ENCODE assay signal across 8 mouse cellular contexts in genomic region chr11:59209003-59209441, GRCm38 (mm10). TPM values are rescaled to one million over a fixed set of nuclear protein-coding genes. Genes with fewer than 3 reads are reported as not detected.
DNase-seq lines count a peak whose midpoint lies in the region; ATAC-seq and TF ChIP-seq lines count a peak whose summit lies in the region.

No protein-coding gene starts in this region.

- peak; percentile 84 for TF ChIP-seq CTCF in kidney, adult 2 months (conservative IDR thresholded peaks at IDR 0.05; ENCODE audit: insufficient read depth, insufficient read length, low read depth, low read length)

- H3K4me1 ChIP-seq in kidney, adult 2 months (ENCODE audit: control insufficient read depth, insufficient read depth, low read length), result peaks cover 8% of the 10 kb centered on the region; the same call in 1 of the 2 replicates
- H3K4me1 ChIP-seq in liver, embryonic 13.5 days (replicated peaks), result peaks cover 55% of the 10 kb centered on the region

- ATAC-seq in liver, embryonic 13.5 days (ENCODE audit: low read depth), result peak; percentile 70

- no peak overlapping the region for H3K27ac ChIP-seq in kidney, adult 2 months (ENCODE audit: insufficient read depth, low read depth, low read length)
- peak overlapping the region; percentile 95 for H3K27ac ChIP-seq in liver, embryonic 13.5 days

- H3K27me3 ChIP-seq in kidney, adult 2 months (replicated peaks; ENCODE audit: control insufficient read depth, insufficient read depth, low read length), result no peaks in the 10 kb centered on the region
- no peaks in the 10 kb centered on the region for H3K27me3 ChIP-seq in liver, embryonic 13.5 days

- H3K9me3 ChIP-seq in liver, embryonic 13.5 days (replicated peaks), result no peaks in the 10 kb centered on the region

- peak overlapping the region; percentile 61 for H3K4me3 ChIP-seq in kidney, adult 2 months (ENCODE audit: insufficient read depth, low read depth, low read length)
- H3K4me3 ChIP-seq in liver, embryonic 13.5 days (replicated peaks), result peak overlapping the region; percentile 94

- peak overlapping the region; percentile 95 for H3K4me2 ChIP-seq in liver, embryonic 13.5 days

- peak overlapping the region; percentile 94 for H3K9ac ChIP-seq in liver, embryonic 13.5 days

- DNase-seq in 3134 (ENCODE audit: extremely low read depth, insufficient read length, low spot score), result peak; percentile 60
- DNase-seq in adrenal gland, adult (ENCODE audit: inconsistent age in 2 of 2, low spot score in 1 of 2), result peak; percentile 86 to 95
- DNase-seq in embryo, embryonic 10.5 days (ENCODE audit: low spot score), result peak; percentile 81
- DNase-seq in heart, adult 18-20 months, result peak; percentile 70 to 75
- DNase-seq in kidney, adult 2 months, result peak; percentile 82
- peak; percentile 71 for DNase-seq in liver, embryonic 13.5 days
- peak; percentile 64 for DNase-seq in naive thymus-derived CD4-positive, alpha-beta T cell, adult 2 months (ENCODE audit: low read depth)
- peak; percentile 84 for DNase-seq in testis, postnatal 10 days (ENCODE audit: low spot score)

- WGBS in kidney, adult 2 months, result 2% methylated on average over 18 of the region's 18 CpGs
- WGBS in liver, embryonic 13.5 days (ENCODE audit: insufficient replicate concordance), result 10% methylated on average over 18 of the region's 18 CpGs

- 0 out of 2 replicates have a peak, but pooled peaks cover 2% of the 10 kb centered on the region for H3K36me3 ChIP-seq in kidney, adult 2 months (ENCODE audit: control insufficient read depth, insufficient read depth, low read length)
- peaks cover 79% of the 10 kb centered on the region for H3K36me3 ChIP-seq in liver, embryonic 13.5 days

- no peak for TF ChIP-seq POLR2A in kidney, adult 2 months (IDR thresholded peaks at IDR 0.05; ENCODE audit: low read depth, low read length)

RNA-seq across cellular contexts. Expression of gene 2310033P09Rik, which starts 0.9 kb away (rescaled TPM):
- total RNA-seq in heart, adult 18-20 months (2021), result 10 to 100 TPM in 1 of 2 experiments, 1 to 10 TPM in 1; 9.9 to 11.8 TPM
- polyA plus RNA-seq in kidney, adult 2 months (2012; rRNA removed), result 19.8 and 22.1 TPM in 2 replicates
- 26.2 and 26.8 TPM in 2 replicates for polyA plus RNA-seq in liver, embryonic 13.5 days (2015; fragmentation: Nextera tagmentation; extraction: Ambion mirVana)

RNA-seq across cellular contexts. Expression of gene Mrpl55, which starts 6.7 kb away (rescaled TPM):
- 100 to 1,000 TPM; 122 to 133 TPM for total RNA-seq in heart, adult 18-20 months (2021)
- polyA plus RNA-seq in kidney, adult 2 months (2012; rRNA removed), result 56.3 and 58.2 TPM in 2 replicates
- 69.6 and 75.8 TPM in 2 replicates for polyA plus RNA-seq in liver, embryonic 13.5 days (2015; fragmentation: Nextera tagmentation; extraction: Ambion mirVana)

RNA-seq across cellular contexts. Expression of gene Guk1, which starts 17.0 kb away (rescaled TPM):
- 100 to 1,000 TPM; 108 to 133 TPM for total RNA-seq in heart, adult 18-20 months (2021)
- polyA plus RNA-seq in kidney, adult 2 months (2012; rRNA removed), result 137 and 144 TPM in 2 replicates
- polyA plus RNA-seq in liver, embryonic 13.5 days (2015; fragmentation: Nextera tagmentation; extraction: Ambion mirVana), result 71.2 and 76.4 TPM in 2 replicates

RNA-seq across cellular contexts. Expression of gene Arf1, which starts 19.0 kb away (rescaled TPM):
- 100 to 1,000 TPM; 261 to 267 TPM for total RNA-seq in heart, adult 18-20 months (2021)
- polyA plus RNA-seq in kidney, adult 2 months (2012; rRNA removed), result 490 and 503 TPM in 2 replicates
- 275 and 317 TPM in 2 replicates for polyA plus RNA-seq in liver, embryonic 13.5 days (2015; fragmentation: Nextera tagmentation; extraction: Ambion mirVana)

RNA-seq across cellular contexts. Expression of gene Gjc2, which starts 26.0 kb away (rescaled TPM):
- total RNA-seq in heart, adult 18-20 months (2021), result under 1 TPM; 0.54 to 0.77 TPM
- polyA plus RNA-seq in kidney, adult 2 months (2012; rRNA removed), result 1.4 and 1.8 TPM in 2 replicates
- 0.05 and 0.07 TPM in 2 replicates for polyA plus RNA-seq in liver, embryonic 13.5 days (2015; fragmentation: Nextera tagmentation; extraction: Ambion mirVana)
